Mouse (Mus musculus) right cerebral cortex, postnatal 4 days (tissue): Measurements from ENCODE around the gene Dhrs13.
"Not testable (repeated sequence)": the region's sequence is repeated elsewhere in the genome, so short reads cannot be mapped to it uniquely, and the experiment has no call there.

Experiments
- DNase-seq: peaks from one replicate; pipeline ENCODE4 v3.0.0-alpha.2; 2022

Dhrs13 gene

DNA sequence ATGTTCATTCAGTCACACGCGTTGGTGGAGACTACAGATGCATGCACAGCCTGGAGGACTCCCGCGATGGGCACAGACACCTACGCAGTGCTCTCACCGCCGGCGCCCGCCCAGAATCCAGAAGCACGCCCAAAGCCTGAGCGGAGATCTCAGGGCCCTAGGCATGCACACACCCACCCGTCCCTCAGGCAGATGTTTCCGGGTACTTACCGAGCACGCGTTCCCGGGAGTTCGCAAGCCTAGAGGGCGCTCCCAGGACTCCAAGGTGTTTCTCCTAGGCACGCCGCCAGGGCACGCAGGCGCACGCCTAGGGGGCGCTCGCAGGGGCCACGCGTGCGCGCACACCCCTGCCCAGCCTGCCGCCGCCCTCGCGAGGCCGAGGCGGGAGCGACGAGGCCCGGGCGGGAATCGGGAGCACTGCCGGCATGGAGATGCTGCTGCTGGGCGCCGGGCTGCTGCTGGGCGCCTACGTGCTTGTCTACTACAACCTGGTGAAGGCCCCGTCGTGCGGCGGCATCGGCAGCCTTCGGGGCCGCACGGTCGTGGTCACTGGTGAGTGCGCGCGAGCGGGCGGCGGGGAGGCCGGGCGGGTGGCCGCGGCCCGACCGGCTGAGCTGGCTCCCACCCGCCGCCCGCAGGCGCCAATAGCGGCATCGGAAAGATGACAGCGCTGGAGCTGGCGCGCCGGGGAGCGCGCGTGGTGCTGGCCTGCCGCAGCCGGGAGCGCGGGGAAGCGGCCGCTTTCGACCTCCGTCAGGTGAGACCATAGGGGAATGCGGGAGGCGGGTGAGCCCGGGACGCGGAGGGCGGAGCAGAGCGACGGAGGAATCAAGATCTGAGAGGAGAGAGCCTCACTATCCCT lies at the start of gene Dhrs13:
Gene Dhrs13 (plus strand): TSS at position 334 of the 862 bp plus-strand sequence.
- DNase-seq, result peak; percentile 95

DNA sequence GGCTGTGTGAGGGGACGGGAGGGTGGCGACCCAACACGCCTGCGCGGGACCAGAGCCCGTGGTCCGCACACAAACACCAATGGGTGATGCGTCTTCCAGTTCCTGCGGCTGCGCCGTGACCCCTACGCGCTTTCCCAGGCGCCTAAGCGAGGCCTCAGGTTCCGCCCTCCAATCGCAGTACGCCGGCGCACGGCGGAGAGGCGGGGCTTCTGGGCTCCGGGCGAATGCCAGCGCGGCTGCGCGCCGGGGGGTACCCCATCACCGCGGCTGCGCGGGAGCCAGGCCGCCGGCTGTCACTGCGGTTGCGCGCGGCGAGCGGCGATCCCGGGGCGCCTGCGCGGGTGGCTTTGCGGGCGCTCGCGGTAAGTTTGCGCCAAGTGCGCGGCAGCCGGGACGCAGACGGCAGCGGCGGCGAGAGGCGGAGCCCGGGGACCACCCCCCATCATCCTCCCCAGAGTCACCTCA lies 49.6 kb upstream of the Dhrs13 start, which contains the start of gene Phf12:
Gene Phf12 (plus strand): TSS at position 314 of the 465 bp plus-strand sequence.
- DNase-seq, result peak; percentile 98

- peak; percentile 62 for DNase-seq
Observed at GRCm38 (mm10) chr11:77983191-77983936, 48.7 kb upstream of the Dhrs13 start.

GRCm38 (mm10) chr11:77983937-77984835 lies 47.9 kb upstream of the Dhrs13 start:
- peak; percentile 62 for DNase-seq

GRCm38 (mm10) chr11:77984836-77985231 lies 47.2 kb upstream of the Dhrs13 start:
- peak; percentile 58 for DNase-seq

DNA sequence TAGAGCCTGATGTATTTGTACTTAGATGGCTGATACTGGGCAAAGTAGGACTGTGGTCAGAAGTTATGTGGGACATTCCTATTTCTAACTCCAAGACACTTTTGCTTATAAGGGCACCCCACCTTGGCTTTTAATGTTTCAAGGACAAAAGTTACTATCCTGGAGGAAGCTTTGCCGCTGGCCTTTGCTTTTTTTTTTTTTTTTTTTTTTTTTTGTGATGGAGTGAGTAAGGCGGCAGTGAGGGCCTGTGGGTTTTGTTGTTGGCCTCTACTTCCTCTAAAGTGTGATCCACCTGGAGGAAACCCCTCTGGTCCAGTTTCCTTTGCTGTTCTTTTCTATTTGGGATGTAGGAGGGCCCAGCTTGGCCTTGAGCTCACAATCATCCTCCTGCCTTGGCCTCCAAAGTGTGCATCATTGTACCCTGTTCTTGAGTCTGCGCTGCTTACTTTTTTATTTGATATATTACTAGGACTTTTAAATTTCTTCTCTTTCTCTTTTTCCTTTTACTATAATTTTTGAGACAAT lies 46.5 kb upstream of the Dhrs13 start:
- DNase-seq, result no peak

GRCm38 (mm10) chr11:77989071-77989690 lies 42.9 kb upstream of the Dhrs13 start:
- DNase-seq, result no peak

DNA sequence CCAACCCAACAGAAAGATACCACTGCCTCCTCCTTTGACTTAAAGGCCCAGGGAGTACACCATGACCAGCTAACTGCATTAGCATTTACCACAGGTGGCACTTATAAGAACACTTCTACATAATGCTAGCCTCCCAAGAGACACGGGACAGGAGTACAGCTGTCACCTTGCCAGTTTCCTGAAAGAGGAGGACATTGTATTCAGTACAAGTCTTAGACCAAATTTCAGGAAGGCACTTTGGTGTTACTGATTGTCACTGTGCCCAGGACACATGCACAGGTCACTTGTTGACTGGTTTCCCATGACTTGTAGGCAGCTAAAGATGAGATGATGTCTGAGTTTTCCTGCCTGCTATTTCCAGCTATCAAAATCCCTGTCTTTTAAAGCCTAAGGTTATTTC lies 36.5 kb upstream of the Dhrs13 start:
- DNase-seq, result no peak

DNA sequence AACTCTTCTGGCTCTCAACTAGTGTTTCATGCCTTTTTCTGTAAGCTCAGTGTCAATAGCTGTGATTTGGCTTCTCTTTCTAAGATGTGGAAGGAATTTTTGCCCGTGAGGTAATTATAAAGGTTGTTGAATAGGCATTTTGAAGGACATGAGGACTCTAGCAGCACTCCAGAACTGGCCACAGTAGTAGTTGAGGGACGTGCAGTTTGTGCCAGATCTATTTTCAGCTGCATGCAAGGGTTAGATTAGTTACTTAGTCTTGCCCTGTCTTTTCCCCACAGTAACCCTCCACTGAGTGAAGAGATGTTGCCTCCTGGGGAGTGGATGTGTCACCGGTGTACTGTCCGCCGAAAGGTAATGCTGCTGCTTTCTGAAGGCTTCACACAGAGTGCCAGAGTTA lies 25.6 kb upstream of the Dhrs13 start:
- no peak for DNase-seq

DNA sequence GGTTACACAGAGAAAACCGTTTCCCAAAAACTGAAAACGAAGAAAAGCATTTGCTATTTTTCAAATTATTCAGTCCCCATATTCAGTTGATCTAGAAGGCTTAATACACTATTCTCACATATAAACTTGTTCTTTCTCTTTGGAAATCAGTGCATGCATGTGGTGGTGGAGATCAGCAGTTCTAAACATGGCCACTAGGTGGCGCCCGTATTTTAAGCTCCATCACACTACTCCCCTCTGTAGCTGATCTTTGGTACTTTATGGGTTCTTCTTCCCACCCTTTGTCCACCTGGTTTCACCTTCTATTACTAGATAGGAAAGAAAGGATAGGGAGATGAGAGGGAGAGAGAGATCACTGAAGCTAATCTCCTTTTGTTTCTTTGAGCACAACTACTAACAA lies 12.4 kb upstream of the Dhrs13 start:
- DNase-seq, result peak; percentile 86

- DNase-seq, result peak; percentile 65
Observed at GRCm38 (mm10) chr11:78023607-78024006, 8.5 kb upstream of the Dhrs13 start.

GRCm38 (mm10) chr11:78029240-78029639 lies 2.8 kb upstream of the Dhrs13 start:
- DNase-seq, result no peak

DNA sequence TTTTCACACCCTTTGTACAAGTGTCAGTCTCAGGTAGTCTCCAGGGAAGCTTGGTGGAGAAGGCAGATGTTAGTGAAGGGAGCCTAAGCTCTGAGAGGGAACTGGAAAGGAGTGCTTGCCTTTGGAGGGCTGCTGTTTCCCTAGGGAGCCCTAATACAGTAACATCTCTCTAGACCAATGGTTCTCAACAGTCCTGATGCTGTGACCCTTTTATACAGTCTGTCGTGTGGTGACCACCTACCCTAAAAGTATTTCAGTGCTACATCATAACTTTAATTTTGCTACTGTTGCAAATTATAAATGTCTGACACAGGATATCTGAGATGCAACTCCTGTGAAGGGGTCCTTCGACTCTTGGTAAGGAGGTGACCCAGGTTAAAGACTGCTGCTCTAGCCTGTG lies 1.5 kb upstream of the Dhrs13 start:
- no peak for DNase-seq

DNA sequence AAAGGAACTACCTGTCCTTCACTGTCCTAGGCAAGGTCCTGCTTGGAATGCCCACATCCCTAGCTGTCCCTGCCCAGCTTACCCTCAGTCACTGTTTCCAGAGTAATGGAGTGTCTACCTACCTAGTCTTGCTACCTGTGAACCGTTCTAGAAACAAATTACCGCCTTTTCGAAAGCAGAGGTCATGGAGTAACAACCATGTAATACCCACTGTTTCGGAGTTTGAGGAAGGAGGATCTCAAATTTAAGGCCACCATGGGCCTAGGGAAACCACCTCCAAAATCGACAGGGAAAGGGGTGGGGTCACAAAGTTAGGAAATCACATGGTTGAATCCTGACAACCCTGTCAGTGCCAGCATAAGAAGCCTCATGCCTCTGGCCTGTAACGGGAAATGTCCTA lies 691 bp upstream of the Dhrs13 start:
- no peak for DNase-seq

GRCm38 (mm10) chr11:78032809-78033195 lies 722 bp downstream of the Dhrs13 start:
- DNase-seq, result no peak

GRCm38 (mm10) chr11:78033931-78034617 lies 2.0 kb downstream of the Dhrs13 start:
- DNase-seq, result no peak

DNA sequence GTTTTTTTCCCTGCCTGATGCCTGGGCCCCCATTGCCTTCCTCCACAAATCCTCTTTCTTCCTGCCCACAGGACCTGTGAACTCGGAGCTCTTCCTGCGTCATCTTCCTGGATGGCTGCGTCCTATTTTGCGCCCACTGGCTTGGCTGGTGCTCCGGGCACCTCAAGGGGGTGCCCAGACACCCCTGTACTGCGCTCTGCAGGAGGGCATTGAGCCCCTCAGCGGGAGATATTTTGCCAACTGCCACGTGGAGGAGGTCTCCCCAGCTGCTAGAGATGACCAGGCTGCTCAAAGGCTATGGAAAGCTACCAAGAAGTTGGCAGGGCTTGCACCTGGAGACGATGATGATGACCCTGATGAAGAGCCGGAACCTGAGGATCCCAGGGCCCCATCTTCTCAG lies 4.7 kb downstream of the Dhrs13 start:
- no peak for DNase-seq

DNA sequence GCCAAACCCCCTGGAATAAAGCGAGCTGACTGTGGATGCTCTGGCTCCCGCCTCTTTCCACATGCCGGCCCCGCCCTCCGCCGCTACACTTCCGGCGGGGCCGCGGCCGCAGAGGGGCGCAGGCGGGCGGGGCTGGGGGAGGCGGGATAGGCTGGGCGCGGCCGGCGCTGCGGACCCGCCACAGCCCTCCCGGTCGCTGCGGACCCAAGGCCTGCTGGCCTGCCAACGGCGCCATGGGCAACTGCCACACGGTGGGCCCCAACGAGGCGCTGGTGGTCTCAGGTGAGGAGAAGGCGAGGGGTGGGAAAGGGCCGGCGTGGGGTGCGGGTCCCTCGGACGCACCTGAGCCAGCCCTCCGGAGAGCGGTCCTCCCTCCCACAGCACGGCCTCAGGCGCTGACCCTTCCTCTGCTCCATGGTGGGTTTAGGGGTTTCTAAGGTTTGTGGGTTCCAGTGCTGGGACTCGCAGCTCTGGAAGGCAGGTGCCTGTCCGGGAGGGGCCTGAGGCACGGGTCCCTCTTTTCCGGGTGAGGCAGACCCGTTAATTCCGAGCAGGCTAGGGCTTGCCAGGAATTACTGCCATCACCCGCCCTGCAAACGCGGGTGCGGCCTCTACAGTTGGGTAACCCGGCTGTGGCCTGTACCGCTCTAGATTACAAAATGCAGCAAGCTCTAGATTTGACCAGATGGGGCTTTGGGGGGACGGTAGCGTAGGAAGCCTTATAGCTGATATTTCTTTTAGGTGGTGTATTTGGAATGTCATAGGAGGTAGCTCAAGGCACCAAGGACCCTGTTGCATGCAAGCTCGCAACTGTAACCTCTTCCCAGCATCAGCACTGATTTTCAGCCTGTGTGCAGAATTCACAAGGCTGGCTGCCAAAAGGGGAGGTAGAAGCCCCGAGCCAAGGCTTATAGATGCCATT lies 6.0 kb downstream of the Dhrs13 start, which contains the start of gene Flot2:
Gene Flot2 (plus strand): TSS at position 101 of the 922 bp plus-strand sequence.
- peak; percentile 67 for DNase-seq

GRCm38 (mm10) chr11:78040878-78041277 lies 8.8 kb downstream of the Dhrs13 start:
- no peak for DNase-seq

- not testable (repeated sequence) for DNase-seq
Observed at GRCm38 (mm10) chr11:78042290-78042870, 10.3 kb downstream of the Dhrs13 start.
